Mouse (Mus musculus) olfactory bulb, adult 2 months (tissue): ENCODE data around the gene C130079G13Rik. TPM values are rescaled to one million over a fixed set of nuclear protein-coding genes. Genes with fewer than 3 reads are reported as not detected.
"Not testable (repeated sequence)": the region's sequence is repeated elsewhere in the genome, so short reads cannot be mapped to it uniquely, and the experiment has no call there.

Source experiments
- H3K27ac ChIP-seq: fragments of 200-500 bp; 2 replicates; pipeline ENCODE4 v1.5.1; 2012; ENCODE audit warnings: low read depth, low read length; ENCODE audit not compliant: insufficient read depth
- H3K4me1 ChIP-seq: fragments of 200-500 bp; 2 replicates; pipeline ENCODE4 v1.6.1; 2012; ENCODE audit warnings: low read length; ENCODE audit not compliant: control insufficient read depth, insufficient read depth
- H3K4me3 ChIP-seq: fragments of 200-500 bp; 2 replicates; pipeline ENCODE4 v1.5.1; 2012; ENCODE audit warnings: mild to moderate bottlenecking, low read depth, low read length, moderate library complexity; ENCODE audit not compliant: insufficient read depth
- CTCF ChIP-seq: fragments of 200-500 bp; IDR thresholded peaks from 2 replicates; pipeline ENCODE4 v1.5.1; 2012; ENCODE audit warnings: low read depth, mild to moderate bottlenecking, low read length, moderate library complexity; ENCODE audit not compliant: insufficient read depth
- POLR2A ChIP-seq: fragments of 200-500 bp; IDR thresholded peaks from 2 replicates; pipeline ENCODE4 v1.6.1; 2012; ENCODE audit warnings: mild to moderate bottlenecking, low read depth, low read length, moderate library complexity; ENCODE audit not compliant: insufficient read depth
- WGBS: fragments of 180-500 bp; shearing (Covaris S2); methylation state at CpG from one replicate; pipeline ENCODE4 v1.1.7; 2018; 5-methylcytosine and 5-hydroxymethylcytosine counted together
- polyA plus RNA-seq: library from polyadenylated mRNA; stranded (reverse); fragments of >200 nt; gene quantifications from 2 replicates; pipeline ENCODE4 v1.2.4, GENCODE M21; 2012; ENCODE audit warnings: low replicate concordance; ENCODE audit not compliant: missing spikeins, insufficient read depth, insufficient read length

Gene C130079G13Rik
- not detected in 2 replicates for polyA plus RNA-seq

- WGBS: 77% methylated on average over 2 of the region's 2 CpGs
- H3K4me3 ChIP-seq: no peak within 1 kb of the TSS
- TF ChIP-seq CTCF (no peak), POLR2A (no peak)
- H3K4me1 ChIP-seq: no peaks in the 10 kb centered on the region
- no peak within 1 kb of the TSS for H3K27ac ChIP-seq
Observed at GRCm38 (mm10) chr3:59924914-59925313, at the start of gene C130079G13Rik. C130079G13Rik (plus strand) TSS chr3:59925214.

GRCm38 (mm10) chr3:59877601-59878000 is 47.4 kb upstream of the C130079G13Rik start:
- not testable (repeated sequence) for H3K4me3 ChIP-seq, H3K4me1 ChIP-seq, H3K27ac ChIP-seq
- 19% methylated on average over 1 of the region's 1 CpGs for WGBS

- WGBS: 74% methylated on average over 7 of the region's 7 CpGs
- H3K4me3 ChIP-seq, H3K4me1 ChIP-seq, H3K27ac ChIP-seq: not testable (repeated sequence)
Observed at GRCm38 (mm10) chr3:59879801-59880554, 45.0 kb upstream of the C130079G13Rik start.

- Histone ChIP-seq H3K4me3 (no peak overlapping the region), H3K4me1 (no peaks in the 10 kb centered on the region), H3K27ac (no peak overlapping the region)
- no peak for TF ChIP-seq POLR2A
- TF ChIP-seq CTCF: no peak
- 85% methylated on average over 2 of the region's 2 CpGs for WGBS
Observed at GRCm38 (mm10) chr3:59893276-59893675, 31.7 kb upstream of the C130079G13Rik start.

- H3K4me1 ChIP-seq: no peaks in the 10 kb centered on the region
- 72% methylated on average over 1 of the region's 1 CpGs for WGBS
- TF ChIP-seq POLR2A (no peak), CTCF (no peak)
- no peak overlapping the region for H3K27ac ChIP-seq
- no peak overlapping the region for H3K4me3 ChIP-seq
Observed at GRCm38 (mm10) chr3:59934621-59935020, 9.6 kb downstream of the C130079G13Rik start.

DNA sequence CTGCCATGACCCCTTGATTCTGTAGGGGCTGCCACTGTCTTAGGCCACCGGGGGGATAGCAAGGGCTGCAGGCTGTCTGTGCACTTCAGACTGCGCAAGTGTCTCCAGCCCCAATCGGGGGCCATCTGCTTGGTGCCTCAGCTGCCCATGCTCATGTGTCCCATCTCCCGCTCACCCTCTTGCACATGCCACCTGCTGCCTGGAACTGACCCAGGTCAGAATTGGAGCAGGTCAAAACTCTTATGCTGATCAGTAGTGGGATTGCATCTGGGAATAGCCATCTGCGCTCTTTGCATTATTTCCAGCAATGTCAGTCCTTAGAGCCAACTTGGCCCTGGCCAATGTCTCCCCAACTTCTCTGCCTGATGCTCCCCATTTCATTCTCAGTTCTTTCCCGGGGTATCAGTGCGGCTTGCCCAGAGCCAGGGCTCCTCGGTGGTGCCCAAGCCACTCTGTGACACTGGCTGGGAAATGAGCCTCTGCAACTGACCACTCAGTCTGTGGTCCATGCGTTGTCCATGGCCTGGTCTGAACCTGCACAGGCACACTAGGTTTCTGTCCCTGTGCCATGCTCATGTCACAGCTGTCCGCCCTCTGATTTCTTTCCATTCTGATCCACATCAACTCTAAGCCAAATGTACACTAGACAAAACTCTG is 22.4 kb downstream of the C130079G13Rik start:
- TF ChIP-seq CTCF (no peak), POLR2A (no peak)
- no peaks in the 10 kb centered on the region for H3K4me1 ChIP-seq
- H3K4me3 ChIP-seq: no peak overlapping the region
- WGBS: 93% methylated on average over 10 of the region's 10 CpGs
- H3K27ac ChIP-seq: no peak overlapping the region

DNA sequence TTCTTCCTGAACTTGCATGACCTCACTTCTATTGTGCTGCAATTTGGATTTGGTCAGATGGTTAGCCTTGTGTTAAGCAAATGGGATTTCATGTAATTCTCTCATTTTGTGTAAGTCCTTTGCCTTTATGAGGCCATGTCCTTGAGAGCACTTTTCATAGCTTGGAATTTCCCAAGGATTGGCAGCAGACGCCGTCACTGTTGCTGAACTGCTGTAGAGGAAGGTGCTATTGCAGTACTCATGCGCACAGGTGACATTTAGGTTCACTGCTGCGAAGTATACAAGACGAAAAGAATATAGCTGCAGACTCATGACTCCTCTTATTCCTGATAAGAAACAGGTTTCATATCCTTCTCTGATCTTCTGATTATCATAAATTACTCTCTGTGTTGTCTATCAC is 45.9 kb downstream of the C130079G13Rik start:
- WGBS: 85% methylated on average over 5 of the region's 5 CpGs
- H3K4me1 ChIP-seq: no peaks in the 10 kb centered on the region
- no peak overlapping the region for H3K27ac ChIP-seq
- H3K4me3 ChIP-seq: no peak overlapping the region
- TF ChIP-seq POLR2A (no peak), CTCF (no peak)

GRCm38 (mm10) chr3:59974591-59974990 is 49.6 kb downstream of the C130079G13Rik start:
- Histone ChIP-seq H3K4me1 (no peaks in the 10 kb centered on the region), H3K27ac (no peak overlapping the region), H3K4me3 (no peak overlapping the region)
- TF ChIP-seq POLR2A (no peak), CTCF (no peak)

Other genes with a start within 250 kb of the C130079G13Rik start
- not detected in 2 replicates for gene Gm5538, start 195.4 kb upstream of the C130079G13Rik start, polyA plus RNA-seq
- gene Gm8298, start 64.2 kb upstream of the C130079G13Rik start, polyA plus RNA-seq: not detected in 2 replicates
- gene Aadacl2, start 81.5 kb downstream of the C130079G13Rik start, polyA plus RNA-seq: not detected in 2 replicates
- not detected in 2 replicates for gene Aadac, start 100.5 kb downstream of the C130079G13Rik start, polyA plus RNA-seq
- gene Sucnr1, start 156.7 kb downstream of the C130079G13Rik start, polyA plus RNA-seq: not detected in 2 replicates